Mouse (Mus musculus) liver, embryonic 14.5 days (tissue): ENCODE results near the gene Myo18a.

ENCODE experiments used
- CTCF ChIP-seq: IDR thresholded peaks from 2 replicates; pipeline ENCODE4 v1.5.1; 2016; ENCODE audit warnings: antibody characterized with exemption, low read depth, control low read depth
- EP300 ChIP-seq: IDR thresholded peaks from 2 replicates; pipeline ENCODE4 v1.6.1; 2016; ENCODE audit warnings: antibody characterized with exemption, low read depth

GRCm38 (mm10) chr11:77860947-77861346, 97.9 kb downstream of the Myo18a start:
- TF ChIP-seq CTCF: no peak
- TF ChIP-seq EP300: no peak
